Mouse (Mus musculus): ENCODE data around the gene Gm5148.

- TF ChIP-seq EP300 (IDR thresholded peaks at IDR 0.05; ENCODE audit: low read depth) (no peak), CTCF (IDR thresholded peaks at IDR 0.05; ENCODE audit: low read depth) (no peak)
These were observed 56.6 kb downstream of the Gm5148 start for GRCm38 (mm10) chr3:37667736-37668135.
